In the genomic region with DNA sequence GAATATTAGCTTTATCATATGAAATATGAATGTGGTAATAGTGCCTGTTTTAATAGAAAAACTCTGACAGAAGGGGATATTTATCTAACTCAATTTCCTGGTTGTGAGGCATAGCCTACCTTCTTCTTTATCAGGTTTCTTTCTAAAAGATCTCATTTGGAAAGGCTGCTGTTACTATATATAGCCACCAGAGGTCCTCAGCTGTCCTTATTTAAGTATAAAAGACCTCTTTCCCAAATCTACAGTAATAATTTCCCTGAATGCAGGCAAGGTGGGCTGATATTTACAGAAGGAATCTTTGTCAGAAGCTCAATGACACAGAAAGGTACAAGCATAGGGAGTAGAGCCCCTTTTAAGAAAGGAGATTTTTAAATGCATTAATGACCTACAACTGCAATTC, we compare ENCODE assay signal across 8 mouse cellular contexts. TPM values are rescaled to one million over a fixed set of nuclear protein-coding genes. Genes with fewer than 3 reads are reported as not detected.
DNase-seq lines count a peak whose midpoint lies in the region; ATAC-seq and TF ChIP-seq lines count a peak whose summit lies in the region.
"Had no signal": no experiment of that assay in that cellular context is flagged by ENCODE, and none has a peak within 500 bp of the region (broad histone marks: within the 10 kb centered on the region; RNA-seq: fewer than 3 reads in every experiment).

No protein-coding gene starts in this region.

- H3K36me3 ChIP-seq in kidney, adult 2 months (ENCODE audit: control insufficient read depth, insufficient read depth, low read length): no peaks in the 10 kb centered on the region
- no peaks in the 10 kb centered on the region for H3K36me3 ChIP-seq in midbrain, embryonic 14.5 days (ENCODE audit: control insufficient read depth, insufficient read depth, low read length)
- H3K36me3 ChIP-seq in midbrain, embryonic 16.5 days (ENCODE audit: control insufficient read depth, insufficient read depth, low read length): no peaks in the 10 kb centered on the region
- H3K36me3 ChIP-seq: neural tube, embryonic 15.5 days had no signal

- peak; percentile 13 for DNase-seq in kidney, adult 2 months
- no peak for DNase-seq in kidney, postnatal 25 days
- peak; percentile 76 for DNase-seq in midbrain, embryonic 14.5 days
- DNase-seq in brain, adult 2 months (ENCODE audit: low read depth, low spot score): peak; percentile 40
- no peak for DNase-seq in thymus, postnatal 14 days
- no peak for DNase-seq in ovary, adult 18-20 months (ENCODE audit: low spot score)

- no peak for ATAC-seq in midbrain, embryonic 14.5 days (ENCODE audit: low FRiP score, low TSS enrichment)
- ATAC-seq in midbrain, embryonic 16.5 days: no peak

- H3K9me3 ChIP-seq in midbrain, embryonic 14.5 days (ENCODE audit: control insufficient read depth, low read length): no peaks in the 10 kb centered on the region
- no peaks in the 10 kb centered on the region for H3K9me3 ChIP-seq in midbrain, embryonic 16.5 days (replicated peaks; ENCODE audit: control insufficient read depth, low read length, poor library complexity, severe bottlenecking)
- H3K9me3 ChIP-seq: neural tube, embryonic 15.5 days had no signal

- no peaks in the 10 kb centered on the region for H3K4me1 ChIP-seq in kidney, adult 2 months (ENCODE audit: control insufficient read depth, insufficient read depth, low read length)
- H3K4me1 ChIP-seq in midbrain, embryonic 14.5 days (ENCODE audit: control insufficient read depth, insufficient read depth, low read length): no peaks in the 10 kb centered on the region
- no peaks in the 10 kb centered on the region for H3K4me1 ChIP-seq in midbrain, embryonic 16.5 days (ENCODE audit: control insufficient read depth, insufficient read depth, low read length)
- H3K4me1 ChIP-seq: neural tube, embryonic 15.5 days had no signal

- TF ChIP-seq POLR2A in kidney, adult 2 months (IDR thresholded peaks at IDR 0.05; ENCODE audit: low read depth, low read length): no peak

- no peak for TF ChIP-seq CTCF in kidney, adult 2 months (conservative IDR thresholded peaks at IDR 0.05; ENCODE audit: insufficient read depth, insufficient read length, low read depth, low read length)

- no peaks in the 10 kb centered on the region for H3K27me3 ChIP-seq in kidney, adult 2 months (replicated peaks; ENCODE audit: control insufficient read depth, insufficient read depth, low read length)
- H3K27me3 ChIP-seq in midbrain, embryonic 14.5 days (ENCODE audit: control insufficient read depth, insufficient read depth, low read length): no peaks in the 10 kb centered on the region
- no peaks in the 10 kb centered on the region for H3K27me3 ChIP-seq in midbrain, embryonic 16.5 days (ENCODE audit: control insufficient read depth, insufficient read depth, low read depth, low read length)
- H3K27me3 ChIP-seq: neural tube, embryonic 15.5 days had no signal

- H3K4me2 ChIP-seq in midbrain, embryonic 14.5 days (ENCODE audit: low read length): no peak overlapping the region
- no peak overlapping the region for H3K4me2 ChIP-seq in midbrain, embryonic 16.5 days (ENCODE audit: low read length)
- H3K4me2 ChIP-seq: neural tube, embryonic 15.5 days had no signal

- H3K4me3 ChIP-seq in kidney, adult 2 months (ENCODE audit: insufficient read depth, low read depth, low read length): no peak overlapping the region
- H3K4me3 ChIP-seq in midbrain, embryonic 14.5 days (replicated peaks; ENCODE audit: low read depth, low read length): no peak overlapping the region
- H3K4me3 ChIP-seq in midbrain, embryonic 16.5 days (ENCODE audit: low read depth, low read length): no peak overlapping the region
- H3K4me3 ChIP-seq: neural tube, embryonic 15.5 days had no signal

- H3K27ac ChIP-seq in kidney, adult 2 months (ENCODE audit: insufficient read depth, low read depth, low read length): no peak overlapping the region
- H3K27ac ChIP-seq in midbrain, embryonic 14.5 days (replicated peaks; ENCODE audit: low read depth, low read length): no peak overlapping the region
- H3K27ac ChIP-seq in midbrain, embryonic 16.5 days (ENCODE audit: low read length): no peak overlapping the region
- H3K27ac ChIP-seq: neural tube, embryonic 15.5 days had no signal

- H3K9ac ChIP-seq in midbrain, embryonic 14.5 days (replicated peaks; ENCODE audit: low read length): no peak overlapping the region
- no peak overlapping the region for H3K9ac ChIP-seq in midbrain, embryonic 16.5 days (ENCODE audit: low read depth, low read length)
- H3K9ac ChIP-seq: neural tube, embryonic 15.5 days had no signal

RNA-seq across cellular contexts. Expression of gene Trap1a, which starts 39.2 kb away (rescaled TPM):
- polyA plus RNA-seq in kidney, adult 2 months (2012; rRNA removed): not detected in 2 replicates
- polyA plus RNA-seq in midbrain, embryonic 14.5 days (2014; fragmentation: Nextera tagmentation; extraction: Ambion mirVana): not detected in 2 replicates
- polyA plus RNA-seq in midbrain, embryonic 16.5 days (2015; fragmentation: Nextera tagmentation; extraction: Ambion mirVana): not detected in 2 replicates
- polyA plus RNA-seq: neural tube, embryonic 15.5 days had no signal

Comparison
In these comparisons a context has a peak if more than half of its experiments do, and no peak if none do; other contexts are left out.
1. DNase-seq: peak in kidney, adult 2 months (single experiment), midbrain, embryonic 14.5 days (single experiment) and brain, adult 2 months (single experiment); none in kidney, postnatal 25 days (0 of 2), thymus, postnatal 14 days (single experiment) and ovary, adult 18-20 months (single experiment).